ENCODE assay signal across 14 mouse cellular contexts in the genomic region with DNA sequence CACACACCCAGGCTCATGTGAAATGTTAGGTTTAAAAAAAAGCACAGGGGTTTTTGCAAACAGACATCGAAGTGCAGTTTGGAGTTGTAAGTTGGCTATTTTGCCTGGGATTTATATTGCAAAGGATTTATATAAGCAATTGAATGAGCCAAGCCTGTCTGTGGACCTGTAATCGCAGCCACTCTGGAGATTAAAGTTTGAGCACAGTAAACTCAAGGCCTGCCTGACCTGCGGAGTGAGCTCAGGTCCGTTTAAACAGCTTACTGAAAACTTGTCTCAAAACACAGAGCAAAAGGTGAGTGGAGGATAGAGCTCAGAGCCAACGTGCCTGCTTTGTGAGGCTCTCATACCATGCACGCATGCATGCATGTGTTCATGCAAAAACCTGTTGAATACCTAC. TPM values are rescaled to one million over a fixed set of nuclear protein-coding genes. Genes with fewer than 3 reads are reported as not detected.
DNase-seq lines count a peak whose midpoint lies in the region; ATAC-seq and TF ChIP-seq lines count a peak whose summit lies in the region.
"Had no signal": no experiment of that assay in that cellular context is flagged by ENCODE, and none has a peak within 500 bp of the region (broad histone marks: within the 10 kb centered on the region; RNA-seq: fewer than 3 reads in every experiment).

No protein-coding gene starts in this region.

- WGBS in heart, embryonic 11.5 days (ENCODE audit: insufficient replicate concordance) = 47% methylated on average over 6 of the region's 6 CpGs
- WGBS in lung, embryonic 15.5 days = 30% methylated on average over 6 of the region's 6 CpGs
- 19% methylated on average over 6 of the region's 6 CpGs for WGBS in stomach, embryonic 14.5 days

- no peak for DNase-seq in heart, postnatal 4 days
- no peak for DNase-seq in lung, postnatal 10 days
- DNase-seq in ovary, postnatal 36 days (ENCODE audit: low spot score) = no peak
- DNase-seq in adrenal gland, postnatal 36 days = no peak
- DNase-seq: adrenal gland, postnatal 25 days; B cell, adult 2 months; kidney, adult 18-20 months; thymus, postnatal 36 days had no signal

- no peaks in the 10 kb centered on the region for H3K9me3 ChIP-seq in heart, embryonic 11.5 days (replicated peaks; ENCODE audit: control insufficient read depth, low read length)
- H3K9me3 ChIP-seq in lung, embryonic 15.5 days = no peaks in the 10 kb centered on the region
- no peaks in the 10 kb centered on the region for H3K9me3 ChIP-seq in stomach, embryonic 14.5 days (ENCODE audit: control insufficient read depth, low read depth, low read length)
- H3K9me3 ChIP-seq: G1E had no signal

- H3K27me3 ChIP-seq in heart, embryonic 11.5 days (ENCODE audit: control insufficient read depth, insufficient read depth, low read length) = no peaks in the 10 kb centered on the region
- H3K27me3 ChIP-seq in lung, embryonic 15.5 days = no peaks in the 10 kb centered on the region
- no peaks in the 10 kb centered on the region for H3K27me3 ChIP-seq in stomach, embryonic 14.5 days (ENCODE audit: control insufficient read depth, insufficient read depth, low read length)

- H3K4me3 ChIP-seq in heart, embryonic 11.5 days (ENCODE audit: low read depth, low read length) = no peak overlapping the region
- H3K4me3 ChIP-seq in lung, embryonic 15.5 days = no peak overlapping the region
- H3K4me3 ChIP-seq in embryonic fibroblast, embryonic 13.5 days (ENCODE audit: insufficient read depth, low read length) = peak overlapping the region; percentile 16; the same call in 1 of the 2 replicates
- H3K4me3 ChIP-seq in stomach, embryonic 14.5 days (ENCODE audit: low read depth, low read length) = no peak overlapping the region

- H3K4me2 ChIP-seq in heart, embryonic 11.5 days = no peak overlapping the region
- no peak overlapping the region for H3K4me2 ChIP-seq in lung, embryonic 15.5 days
- H3K4me2 ChIP-seq in stomach, embryonic 14.5 days (replicated peaks; ENCODE audit: low read depth, low read length) = peak overlapping the region; percentile 37
- H3K4me2 ChIP-seq: midbrain, embryonic 11.5 days had no signal

- TF ChIP-seq CTCF in embryonic fibroblast, embryonic 13.5 days (IDR thresholded peaks at IDR 0.05; ENCODE audit: borderline replicate concordance, insufficient read depth, low read length) = no peak

- ATAC-seq in heart, embryonic 11.5 days (replicated peaks; ENCODE audit: insufficient number of reproducible peaks, low FRiP score, low TSS enrichment) = no peak
- peak; percentile 27; the same call in 1 of the 2 replicates for ATAC-seq in lung, embryonic 15.5 days (ENCODE audit: borderline replicate concordance, extremely low read depth, low FRiP score, low TSS enrichment)
- ATAC-seq in stomach, embryonic 14.5 days (ENCODE audit: insufficient number of reproducible peaks, insufficient read depth, low FRiP score, low read depth) = peak; percentile 47

- peak overlapping the region; percentile 18; the same call in 1 of the 2 replicates for H3K27ac ChIP-seq in heart, embryonic 11.5 days (ENCODE audit: low read depth, low read length)
- peak overlapping the region; percentile 62 for H3K27ac ChIP-seq in lung, embryonic 15.5 days
- H3K27ac ChIP-seq in embryonic fibroblast, embryonic 13.5 days (ENCODE audit: insufficient read depth, low read length) = peak overlapping the region; percentile 96
- H3K27ac ChIP-seq in stomach, embryonic 14.5 days (ENCODE audit: low read length) = peak overlapping the region; percentile 92

- TF ChIP-seq POLR2A in embryonic fibroblast, embryonic 13.5 days (IDR thresholded peaks at IDR 0.05; ENCODE audit: low read depth, low read length) = peak; percentile 17

- H3K9ac ChIP-seq in heart, embryonic 11.5 days (ENCODE audit: low read depth, low read length) = no peak overlapping the region
- no peak overlapping the region for H3K9ac ChIP-seq in lung, embryonic 15.5 days
- 0 out of 2 replicates have a peak overlapping the region, but pooled peaks have one; percentile 7 for H3K9ac ChIP-seq in stomach, embryonic 14.5 days (replicated peaks; ENCODE audit: low read depth, low read length)

- peaks cover 4% of the 10 kb centered on the region for H3K4me1 ChIP-seq in heart, embryonic 11.5 days (ENCODE audit: control insufficient read depth, insufficient read depth, low read length)
- peaks cover 13% of the 10 kb centered on the region for H3K4me1 ChIP-seq in lung, embryonic 15.5 days
- peaks cover 18% of the 10 kb centered on the region for H3K4me1 ChIP-seq in embryonic fibroblast, embryonic 13.5 days (ENCODE audit: control insufficient read depth, insufficient read depth, low read length)
- peaks cover 13% of the 10 kb centered on the region for H3K4me1 ChIP-seq in stomach, embryonic 14.5 days (ENCODE audit: control insufficient read depth, insufficient read depth, low read length)

- no peaks in the 10 kb centered on the region for H3K36me3 ChIP-seq in heart, embryonic 11.5 days (ENCODE audit: control insufficient read depth, insufficient read depth, low read length)
- no peaks in the 10 kb centered on the region for H3K36me3 ChIP-seq in lung, embryonic 15.5 days
- no peaks in the 10 kb centered on the region for H3K36me3 ChIP-seq in stomach, embryonic 14.5 days (ENCODE audit: control insufficient read depth, insufficient read depth, low read length)
- H3K36me3 ChIP-seq: G1E had no signal

RNA-seq across cellular contexts. Expression of a gene that starts 30.9 kb away (rescaled TPM):
- 21.8 and 25.6 TPM in 2 replicates for polyA plus RNA-seq in heart, embryonic 11.5 days (2014; fragmentation: Nextera tagmentation; extraction: Ambion mirVana)
- 10 to 100 TPM; 36.9 to 37.5 TPM for total RNA-seq in heart, postnatal 4 days (2021)
- polyA plus RNA-seq in lung, embryonic 15.5 days (2015; fragmentation: Nextera tagmentation; extraction: Ambion mirVana) = 11.3 and 12.2 TPM in 2 replicates
- polyA plus RNA-seq in embryonic fibroblast, embryonic 13.5 days (2011; ENCODE audit: insufficient read length, low read depth, missing spikeins) = 6.2 and 9.6 TPM in 2 replicates
- polyA plus RNA-seq in stomach, embryonic 14.5 days (2014; fragmentation: Nextera tagmentation; extraction: Ambion mirVana) = 39.9 and 43.6 TPM in 2 replicates
- total RNA-seq in adrenal gland, postnatal 36 days (2021) = 10 to 100 TPM in 1 of 2 experiments, 1 to 10 TPM in 1; 6.3 to 11.5 TPM
- polyA plus RNA-seq: G1E had no signal

Comparison
In these comparisons a context has a peak if more than half of its experiments do, and no peak if none do; other contexts are left out.
1. H3K27ac ChIP-seq: peak in every context shown above with its lines; median percentile 96 in embryonic fibroblast, embryonic 13.5 days; 92 in stomach, embryonic 14.5 days; 62 in lung, embryonic 15.5 days; 18 in heart, embryonic 11.5 days.